Mouse (Mus musculus) embryonic facial prominence, embryonic 13.5 days (tissue): ENCODE measurements around the gene Ints6l. TPM values are rescaled to one million over a fixed set of nuclear protein-coding genes. Genes with fewer than 3 reads are reported as not detected.

ENCODE experiments used
- ATAC-seq: fragments of 200-750 bp; cut with Nextera tagmentation; 2 replicates; pipeline ENCODE4 v1.8.0; 2017; ENCODE audit warnings: low read depth; ENCODE audit not compliant: insufficient number of reproducible peaks, insufficient read depth, low FRiP score, low TSS enrichment
- H3K27ac ChIP-seq: fragments of 300-500 bp; sonication (generic); 2 replicates; pipeline ENCODE4 v1.5.1; 2015; ENCODE audit warnings: moderate library complexity, mild to moderate bottlenecking, inconsistent platforms
- H3K27me3 ChIP-seq: fragments of 300-500 bp; sonication (generic); 2 replicates; pipeline ENCODE4 v1.6.1; 2015; ENCODE audit warnings: mild to moderate bottlenecking, inconsistent platforms
- H3K36me3 ChIP-seq: fragments of 300-500 bp; sonication (generic); 2 replicates; pipeline ENCODE4 v1.6.1; 2015; ENCODE audit warnings: mild to moderate bottlenecking, inconsistent platforms
- H3K4me1 ChIP-seq: fragments of 300-500 bp; sonication (generic); 2 replicates; pipeline ENCODE4 v1.6.1; 2015; ENCODE audit warnings: inconsistent platforms
- H3K4me2 ChIP-seq: fragments of 300-500 bp; sonication (generic); 2 replicates; pipeline ENCODE4 v1.6.1; 2015; ENCODE audit warnings: moderate library complexity, mild to moderate bottlenecking, inconsistent platforms
- H3K4me3 ChIP-seq: fragments of 300-500 bp; sonication (generic); 2 replicates; pipeline ENCODE4 v1.5.1; 2015; ENCODE audit warnings: mild to moderate bottlenecking, inconsistent platforms
- H3K9ac ChIP-seq: fragments of 300-500 bp; sonication (generic); 2 replicates; pipeline ENCODE4 v1.6.1; 2015; ENCODE audit warnings: mild to moderate bottlenecking, inconsistent platforms
- H3K9me3 ChIP-seq: fragments of 300-500 bp; sonication (generic); 2 replicates; pipeline ENCODE4 v1.6.1; 2016; ENCODE audit warnings: inconsistent platforms
- WGBS: fragments of 180-500 bp; shearing (Covaris S2); methylation state at CpG from one replicate; pipeline ENCODE4 v1.1.7; 2015; ENCODE audit warnings: mixed read lengths; 5-methylcytosine and 5-hydroxymethylcytosine counted together
- polyA plus RNA-seq: library from polyadenylated mRNA; unstranded; fragments of >200 nt; fragmentation: Nextera tagmentation; extraction: Ambion mirVana; gene quantifications from 2 replicates; pipeline ENCODE4 v1.2.1, GENCODE M21; 2015

The Ints6l gene
- polyA plus RNA-seq, 1 experiment from 2014 or later, result 24.6 TPM

DNA sequence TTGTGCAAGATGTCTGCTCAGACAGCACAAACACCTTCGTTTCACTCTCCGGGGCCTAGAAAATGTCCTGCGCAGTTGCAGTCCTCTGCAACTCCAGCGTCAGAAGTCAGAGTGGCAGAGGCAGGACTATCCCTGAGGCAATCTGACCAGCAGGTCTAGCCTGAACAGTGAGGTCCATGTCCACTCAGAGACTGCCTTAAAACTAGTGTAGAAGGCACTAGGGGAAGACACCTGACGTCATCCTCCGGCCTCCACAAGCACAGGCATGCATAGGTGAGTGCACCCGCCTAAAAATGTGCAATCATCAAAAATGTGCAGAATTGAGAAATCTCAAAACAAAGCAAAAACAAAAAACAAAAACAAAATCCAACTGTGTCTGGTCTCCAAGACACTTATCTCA, 94.8 kb downstream of the Ints6l start, which contains the start of gene Gm648:
Gene Gm648 (minus strand): TSS at position 101 of the 400 bp plus-strand sequence.
- ATAC-seq, result no peak
- Histone ChIP-seq H3K27me3 (no peaks in the 10 kb centered on the region), H3K9me3 (no peaks in the 10 kb centered on the region), H3K36me3 (no peaks in the 10 kb centered on the region), H3K27ac (no peak within 1 kb of the TSS), H3K9ac (no peak within 1 kb of the TSS), H3K4me3 (no peak within 1 kb of the TSS), H3K4me1 (no peaks in the 10 kb centered on the region), H3K4me2 (no peak within 1 kb of the TSS)
- 86% methylated on average over 7 of the region's 7 CpGs for WGBS

DNA sequence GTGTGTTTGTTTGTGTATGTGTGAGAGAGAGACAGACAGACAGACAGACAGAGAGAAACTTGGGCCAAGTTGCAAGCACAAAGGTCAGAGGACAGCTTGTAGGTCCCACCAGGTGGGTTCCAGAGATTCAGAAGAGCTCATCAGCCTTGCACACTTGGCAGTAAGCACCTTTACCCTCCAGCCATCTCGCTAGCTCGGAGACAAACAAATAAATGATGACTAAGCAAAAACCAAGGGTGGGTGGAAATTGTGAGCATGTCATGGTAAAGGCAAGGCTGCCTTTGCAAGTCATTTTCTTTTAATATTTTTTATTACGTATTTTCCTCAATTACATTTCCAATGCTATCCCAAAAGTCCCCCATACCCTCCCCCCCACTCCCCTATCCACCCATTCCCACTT, 98.9 kb downstream of the Ints6l start:
- no peaks in the 10 kb centered on the region for H3K36me3 ChIP-seq
- H3K9me3 ChIP-seq, result no peaks in the 10 kb centered on the region
- 78% methylated on average over 3 of the region's 3 CpGs for WGBS
- H3K27ac ChIP-seq, result no peak overlapping the region
- H3K27me3 ChIP-seq, result no peaks in the 10 kb centered on the region
- no peak for ATAC-seq
- H3K4me2 ChIP-seq, result no peak overlapping the region
- no peak overlapping the region for H3K4me3 ChIP-seq
- H3K4me1 ChIP-seq, result no peaks in the 10 kb centered on the region
- no peak overlapping the region for H3K9ac ChIP-seq

Other genes with a start within 250 kb of the Ints6l start
- not detected in 2 replicates for gene Gm773, start 242.0 kb upstream of the Ints6l start, polyA plus RNA-seq
- gene Zfp449, start 108.5 kb upstream of the Ints6l start, polyA plus RNA-seq, result 8.9 and 9.3 TPM in 2 replicates
- gene Smim10l2a, start 80.3 kb upstream of the Ints6l start, polyA plus RNA-seq, result 6.1 and 6.8 TPM in 2 replicates
- 2.2 and 4.2 TPM in 2 replicates for gene Gm2174, start 6.9 kb upstream of the Ints6l start, polyA plus RNA-seq
- gene Gm10477, start 69.9 kb downstream of the Ints6l start, polyA plus RNA-seq, result not detected in 2 replicates
- not detected in 2 replicates for gene Gm648, start 94.7 kb downstream of the Ints6l start, polyA plus RNA-seq
- gene Mmgt1, start 143.2 kb downstream of the Ints6l start, polyA plus RNA-seq, result 23.8 and 25.1 TPM in 2 replicates
- gene Slc9a6, start 154.9 kb downstream of the Ints6l start, polyA plus RNA-seq, result 13.6 and 15.6 TPM in 2 replicates